8 mouse cellular contexts compared by ENCODE assay signal in the genomic region with DNA sequence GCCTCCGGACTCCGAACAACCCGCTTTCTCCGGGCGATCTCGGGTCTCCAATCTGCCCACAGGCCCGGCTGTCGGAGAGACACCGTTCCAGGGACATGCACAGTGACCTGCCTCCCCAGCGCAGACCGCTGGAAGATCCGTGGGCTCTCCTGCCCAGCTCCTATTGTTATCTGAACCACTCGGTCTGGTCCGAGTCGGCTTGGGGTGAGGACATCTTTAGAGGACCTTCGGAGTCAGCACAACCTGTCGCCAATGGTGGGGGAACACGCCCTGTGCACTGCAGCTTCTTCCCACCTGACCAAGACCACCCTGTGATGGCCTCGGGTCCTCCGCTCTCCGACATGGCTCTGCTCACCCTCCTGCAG. TPM values are rescaled to one million over a fixed set of nuclear protein-coding genes. Genes with fewer than 3 reads are reported as not detected.
DNase-seq lines count a peak whose midpoint lies in the region; ATAC-seq and TF ChIP-seq lines count a peak whose summit lies in the region.

No protein-coding gene starts in this region.

- peaks cover 10% of the 10 kb centered on the region; the same call in 1 of the 2 replicates for H3K4me1 ChIP-seq in kidney, embryonic 16.5 days (ENCODE audit: insufficient read depth, low read length)
- peaks cover 5% of the 10 kb centered on the region; the same call in 1 of the 2 replicates for H3K4me1 ChIP-seq in forebrain, embryonic 11.5 days (replicated peaks; ENCODE audit: control insufficient read depth, insufficient read depth, low read length)
- no peaks in the 10 kb centered on the region for H3K4me1 ChIP-seq in intestine, postnatal 0 days (replicated peaks; ENCODE audit: control insufficient read depth, insufficient read depth, low read length)
- 0 out of 2 replicates have a peak, but pooled peaks cover 5% of the 10 kb centered on the region for H3K4me1 ChIP-seq in neural tube, embryonic 11.5 days (ENCODE audit: control insufficient read depth, insufficient read depth, low read length)

- H3K9me3 ChIP-seq in kidney, embryonic 16.5 days (ENCODE audit: low read length): no peaks in the 10 kb centered on the region
- no peaks in the 10 kb centered on the region for H3K9me3 ChIP-seq in forebrain, embryonic 11.5 days (ENCODE audit: control insufficient read depth, low read length)
- H3K9me3 ChIP-seq in intestine, postnatal 0 days (ENCODE audit: control insufficient read depth): no peaks in the 10 kb centered on the region
- H3K9me3 ChIP-seq in neural tube, embryonic 11.5 days (ENCODE audit: control insufficient read depth, low read length): no peaks in the 10 kb centered on the region

- no peak overlapping the region for H3K27ac ChIP-seq in kidney, embryonic 16.5 days (ENCODE audit: low read length)
- H3K27ac ChIP-seq in forebrain, embryonic 11.5 days (ENCODE audit: low read depth, low read length): no peak overlapping the region
- H3K27ac ChIP-seq in intestine, postnatal 0 days (ENCODE audit: low read depth, low read length): no peak overlapping the region
- no peak overlapping the region for H3K27ac ChIP-seq in neural tube, embryonic 11.5 days (ENCODE audit: low read depth, low read length)

- H3K4me3 ChIP-seq in kidney, embryonic 16.5 days (ENCODE audit: low read length): peak overlapping the region; percentile 46
- peak overlapping the region; percentile 35 for H3K4me3 ChIP-seq in forebrain, embryonic 11.5 days (ENCODE audit: low read depth, low read length)
- peak overlapping the region; percentile 25 for H3K4me3 ChIP-seq in intestine, postnatal 0 days (ENCODE audit: low read depth, low read length)
- peak overlapping the region; percentile 38 for H3K4me3 ChIP-seq in neural tube, embryonic 11.5 days (ENCODE audit: low read depth, low read length)

- H3K9ac ChIP-seq in kidney, embryonic 16.5 days (replicated peaks; ENCODE audit: low read length): peak overlapping the region; percentile 57; the same call in 1 of the 2 replicates
- H3K9ac ChIP-seq in forebrain, embryonic 11.5 days (ENCODE audit: low read length): peak overlapping the region; percentile 59; the same call in 1 of the 2 replicates
- H3K9ac ChIP-seq in intestine, postnatal 0 days (ENCODE audit: low read depth, low read length): no peak overlapping the region
- peak overlapping the region; percentile 54 for H3K9ac ChIP-seq in neural tube, embryonic 11.5 days (ENCODE audit: low read length)

- 21% methylated on average over 21 of the region's 21 CpGs for WGBS in kidney, embryonic 16.5 days
- WGBS in forebrain, embryonic 11.5 days: 21% methylated on average over 21 of the region's 21 CpGs
- WGBS in intestine, postnatal 0 days: 24% methylated on average over 21 of the region's 21 CpGs
- WGBS in neural tube, embryonic 11.5 days: 22% methylated on average over 21 of the region's 21 CpGs

- TF ChIP-seq CTCF in intestine, postnatal 0 days (IDR thresholded peaks at IDR 0.05; ENCODE audit: low read depth): no peak

- peak; percentile 36; the same call in 1 of the 2 replicates for ATAC-seq in kidney, embryonic 16.5 days (ENCODE audit: low FRiP score, low TSS enrichment)
- ATAC-seq in forebrain, embryonic 11.5 days (replicated peaks; ENCODE audit: low FRiP score): no peak; the same call in 1 of the 2 replicates
- no peak for ATAC-seq in intestine, postnatal 0 days
- no peak for ATAC-seq in neural tube, embryonic 11.5 days (ENCODE audit: insufficient read depth, low FRiP score, low TSS enrichment)
- ATAC-seq in activated CD4-positive, CD25-positive, alpha-beta regulatory T cell, adult 4 months: no peak

- DNase-seq in kidney, adult 11 months: no peak
- peak; percentile 53 for DNase-seq in forebrain, embryonic 11.5 days (ENCODE audit: low spot score)
- DNase-seq in neural tube, embryonic 11.5 days (ENCODE audit: low spot score): no peak
- no peak for DNase-seq in MN1 (ENCODE audit: low spot score)
- DNase-seq in kidney, postnatal 36 days: no peak

- H3K4me2 ChIP-seq in kidney, embryonic 16.5 days (replicated peaks; ENCODE audit: low read depth, low read length): peak overlapping the region; percentile 75
- peak overlapping the region; percentile 69 for H3K4me2 ChIP-seq in forebrain, embryonic 11.5 days (ENCODE audit: low read depth, low read length, severe bottlenecking)
- peak overlapping the region; percentile 57 for H3K4me2 ChIP-seq in intestine, postnatal 0 days (replicated peaks; ENCODE audit: low read depth)
- H3K4me2 ChIP-seq in neural tube, embryonic 11.5 days (ENCODE audit: low read depth): peak overlapping the region; percentile 70

- H3K36me3 ChIP-seq in kidney, embryonic 16.5 days (ENCODE audit: insufficient read depth, low read length): no peaks in the 10 kb centered on the region
- no peaks in the 10 kb centered on the region for H3K36me3 ChIP-seq in forebrain, embryonic 11.5 days (ENCODE audit: control insufficient read depth, insufficient read depth, low read length)
- no peaks in the 10 kb centered on the region for H3K36me3 ChIP-seq in intestine, postnatal 0 days (ENCODE audit: control insufficient read depth, insufficient read depth)
- no peaks in the 10 kb centered on the region for H3K36me3 ChIP-seq in neural tube, embryonic 11.5 days (ENCODE audit: control insufficient read depth, insufficient read depth, low read length)

- peaks cover 21% of the 10 kb centered on the region for H3K27me3 ChIP-seq in kidney, embryonic 16.5 days (ENCODE audit: insufficient read depth, low read length)
- H3K27me3 ChIP-seq in forebrain, embryonic 11.5 days (ENCODE audit: control insufficient read depth, insufficient read depth, low read length): peaks cover 10% of the 10 kb centered on the region; the same call in 1 of the 2 replicates
- no peaks in the 10 kb centered on the region; the same call in 1 of the 2 replicates for H3K27me3 ChIP-seq in intestine, postnatal 0 days (replicated peaks; ENCODE audit: control insufficient read depth, insufficient read depth, low read length)
- peaks cover 14% of the 10 kb centered on the region for H3K27me3 ChIP-seq in neural tube, embryonic 11.5 days (ENCODE audit: control insufficient read depth, insufficient read depth, low read length)

RNA-seq across cellular contexts. Expression of a gene that starts 35.4 kb away (rescaled TPM):
- polyA plus RNA-seq in kidney, embryonic 16.5 days (2015; fragmentation: Nextera tagmentation; extraction: Ambion mirVana): 0.16 and 0.17 TPM in 2 replicates
- 0.04 TPM in 1 of 2 replicates, not detected in the other for polyA plus RNA-seq in forebrain, embryonic 11.5 days (2014; fragmentation: Nextera tagmentation; extraction: Ambion mirVana)
- 0.92 and 1.2 TPM in 2 replicates for polyA plus RNA-seq in intestine, postnatal 0 days (2015; fragmentation: Nextera tagmentation; extraction: Ambion mirVana)
- 0.12 and 0.19 TPM in 2 replicates for polyA plus RNA-seq in neural tube, embryonic 11.5 days (2014; fragmentation: Nextera tagmentation; extraction: Ambion mirVana)
- 10 to 100 TPM; 30.6 to 51.3 TPM for polyA plus RNA-seq in activated CD4-positive, CD25-positive, alpha-beta regulatory T cell, adult 4 months (2017; shearing (Covaris generic))

Comparison
In these comparisons a context has a peak if more than half of its experiments do, and no peak if none do; other contexts are left out.
1. RNA of a gene that starts 35.4 kb away (polyA plus RNA-seq): 30.6 to 51.3 TPM in activated CD4-positive, CD25-positive, alpha-beta regulatory T cell, adult 4 months; 0.92 to 1.2 TPM in intestine, postnatal 0 days, 0.16 to 0.17 TPM in kidney, embryonic 16.5 days, 0.12 to 0.19 TPM in neural tube, embryonic 11.5 days and 0.04 TPM in forebrain, embryonic 11.5 days; every median in the first group is over 10 times any median in the second.
2. Peak in every context shown above with its lines, with median percentiles within 50 percentile points of each other: H3K4me2 ChIP-seq and H3K4me3 ChIP-seq.